Mouse (Mus musculus) urinary bladder, adult 18-20 months (tissue): ENCODE measurements around the gene Gm36864.

Experiments
- DNase-seq, 2 experiments: peaks; one replicate each; pipeline ENCODE4 v3.0.0; 2022; ENCODE audit warnings: low spot score in 2 of 2, mixed read lengths in 2 of 2

Gene Gm36864

GRCm38 (mm10) chr7:44257278-44257677, 21.3 kb downstream of the Gm36864 start, which contains the start of gene Acp4:
Gene Acp4, minus strand, starts transcription at chr7:44257378.
- DNase-seq, result no peak

- DNase-seq, result no peak
Observed at GRCm38 (mm10) chr7:44260410-44260809, 24.4 kb downstream of the Gm36864 start.

- DNase-seq, result no peak
Observed at GRCm38 (mm10) chr7:44261147-44261546, 25.2 kb downstream of the Gm36864 start, which contains the start of gene Gm15517. Gene Gm15517, plus strand, starts transcription at chr7:44261447.

GRCm38 (mm10) chr7:44262791-44263643, 27.0 kb downstream of the Gm36864 start:
- peak; percentile 86 to 97 for DNase-seq

GRCm38 (mm10) chr7:44268117-44268516, 32.1 kb downstream of the Gm36864 start:
- no peak for DNase-seq

GRCm38 (mm10) chr7:44269397-44269796, 33.4 kb downstream of the Gm36864 start:
- DNase-seq, result no peak

- DNase-seq, result no peak
Observed at GRCm38 (mm10) chr7:44271309-44271708, 35.3 kb downstream of the Gm36864 start.

- DNase-seq, result no peak
Observed at GRCm38 (mm10) chr7:44272546-44272945, 36.6 kb downstream of the Gm36864 start.

- no peak for DNase-seq
Observed at GRCm38 (mm10) chr7:44273446-44273845, 37.5 kb downstream of the Gm36864 start.

- no peak for DNase-seq
Observed at GRCm38 (mm10) chr7:44274096-44274495, 38.1 kb downstream of the Gm36864 start.

GRCm38 (mm10) chr7:44275546-44275945, 39.6 kb downstream of the Gm36864 start:
- DNase-seq, result no peak

- DNase-seq, result no peak
Observed at GRCm38 (mm10) chr7:44276461-44277249, 40.7 kb downstream of the Gm36864 start.

GRCm38 (mm10) chr7:44277250-44277622, 41.3 kb downstream of the Gm36864 start:
- no peak for DNase-seq

- no peak for DNase-seq
Observed at GRCm38 (mm10) chr7:44280959-44281358, 45.0 kb downstream of the Gm36864 start.

GRCm38 (mm10) chr7:44281586-44281985, 45.6 kb downstream of the Gm36864 start:
- DNase-seq, result no peak

GRCm38 (mm10) chr7:44287760-44288159, 51.8 kb downstream of the Gm36864 start:
- no peak for DNase-seq

GRCm38 (mm10) chr7:44290986-44291385, 55.0 kb downstream of the Gm36864 start:
- no peak for DNase-seq

GRCm38 (mm10) chr7:44291418-44291817, 55.4 kb downstream of the Gm36864 start:
- no peak for DNase-seq
